Mouse (Mus musculus) pancreas, adult 10 weeks (tissue): ENCODE data around the gene Caprin2. TPM values are rescaled to one million over a fixed set of nuclear protein-coding genes. Genes with fewer than 3 reads are reported as not detected.

Source experiments
- polyA plus RNA-seq: library from polyadenylated mRNA; stranded (reverse); fragments of 350-450 nt; fragmentation: Illumina TruSeq; extraction: RNeasy Lipid Tissue Mini Kit (QIAGEN cat#74804); gene quantifications from one replicate; pipeline ENCODE4 v1.2.3, GENCODE M21; 2015; ENCODE audit warnings: low read depth, low replicate concordance; ENCODE audit not compliant: insufficient read depth

The Caprin2 gene
- 3.7 TPM for polyA plus RNA-seq

DNA sequence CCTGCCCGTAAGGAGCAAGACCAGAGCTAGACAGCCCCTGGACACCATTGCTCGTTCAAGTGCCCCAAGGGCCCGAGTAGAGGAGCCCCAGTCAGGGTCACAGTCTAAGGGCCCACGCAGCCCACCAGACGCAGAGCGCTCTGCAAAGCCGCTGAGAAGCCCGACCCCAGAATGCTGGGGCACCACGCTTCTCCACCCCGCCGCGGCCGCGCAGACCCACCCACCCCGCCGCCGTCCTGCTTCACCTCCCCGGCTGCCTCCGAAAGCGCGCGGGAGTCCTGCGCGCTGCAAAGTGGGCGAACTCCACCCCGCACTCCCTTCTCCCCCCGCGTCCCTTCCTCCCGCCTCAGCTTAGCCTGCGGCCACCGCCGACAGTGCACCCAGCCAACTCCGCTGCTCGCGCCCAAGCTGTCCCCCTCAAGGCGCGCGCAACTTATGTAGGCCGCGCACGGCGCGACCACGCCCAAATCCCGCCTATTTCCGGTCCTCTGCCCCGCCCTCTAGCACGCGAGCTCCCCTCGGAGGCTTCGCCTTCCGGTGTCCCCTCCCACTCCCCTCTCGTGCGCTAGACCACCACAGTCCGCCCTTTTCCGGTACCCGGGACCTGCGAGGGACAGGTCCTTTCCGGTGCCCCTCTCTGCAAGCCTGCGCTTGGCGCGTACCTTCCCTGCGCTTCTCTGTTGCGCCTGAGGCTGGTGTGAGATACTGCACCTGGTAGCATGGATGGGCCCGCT, at the start of gene Caprin2:
Gene Caprin2 (minus strand): TSS at position 465 of the 734 bp plus-strand sequence.

DNA sequence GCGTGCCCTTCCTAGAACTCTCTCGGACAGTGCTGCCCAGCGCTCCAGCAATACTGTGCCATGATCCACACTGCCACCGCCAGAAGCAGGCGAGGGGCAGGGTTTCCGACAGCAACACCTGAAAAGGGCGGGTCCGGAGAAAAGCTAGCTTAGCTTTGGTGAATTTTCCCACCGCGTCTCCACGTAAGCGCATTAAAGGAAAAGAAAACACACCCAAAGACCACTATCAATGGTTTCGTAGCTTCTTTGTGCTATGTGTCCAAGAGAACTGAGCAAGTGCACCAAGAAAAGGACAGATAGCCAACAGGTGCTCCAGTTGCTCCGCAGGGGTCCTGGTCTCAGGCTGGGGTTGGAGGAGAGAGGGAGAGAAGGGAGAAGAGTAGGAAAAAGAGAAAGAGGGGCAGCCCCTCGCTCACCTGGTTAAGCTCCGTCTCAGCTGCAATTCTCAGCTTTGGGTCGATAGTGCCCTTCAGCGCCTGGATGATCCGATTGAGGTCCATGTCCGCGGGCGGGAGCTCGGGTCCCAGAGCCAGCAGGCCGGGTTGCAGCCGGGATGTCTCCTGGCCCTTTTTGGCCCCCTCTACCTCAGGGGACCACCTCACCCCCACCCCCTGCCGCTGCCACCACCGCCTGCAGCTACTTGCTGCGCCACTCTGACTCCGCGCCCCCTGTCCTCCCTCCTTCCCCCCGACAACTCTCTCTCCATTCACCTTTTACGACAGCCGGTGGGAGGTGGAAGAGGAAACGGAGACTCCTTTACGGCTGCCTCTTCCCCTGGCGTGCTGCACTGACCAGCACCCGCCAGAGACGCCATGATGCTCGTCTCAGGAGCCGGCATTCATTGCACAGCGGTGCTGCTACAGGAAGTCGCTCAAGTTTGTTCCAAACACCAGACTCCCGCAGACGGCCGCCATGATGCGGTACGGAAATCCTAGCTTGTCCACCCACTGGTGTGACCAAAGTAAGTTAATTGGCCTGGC, 65.0 kb downstream of the Caprin2 start, which contains the start of gene Ipo8:
Gene Ipo8 (minus strand): TSS at position 720 of the 980 bp plus-strand sequence.

Other genes with a start within 250 kb of the Caprin2 start
- gene Ipo8, start 64.8 kb downstream of the Caprin2 start, polyA plus RNA-seq, result 5.0 TPM
- gene Sinhcaf, start 50.2 kb upstream of the Caprin2 start, polyA plus RNA-seq, result 2.2 TPM
- 1.5 TPM for gene Dennd5b, start 205.4 kb upstream of the Caprin2 start, polyA plus RNA-seq
- not detected for gene Gm10203, start 233.9 kb upstream of the Caprin2 start, polyA plus RNA-seq
- 5.5 TPM for gene Etfbkmt, start 243.6 kb upstream of the Caprin2 start, polyA plus RNA-seq